8 mouse cellular contexts compared by ENCODE assay signal in the genomic region with DNA sequence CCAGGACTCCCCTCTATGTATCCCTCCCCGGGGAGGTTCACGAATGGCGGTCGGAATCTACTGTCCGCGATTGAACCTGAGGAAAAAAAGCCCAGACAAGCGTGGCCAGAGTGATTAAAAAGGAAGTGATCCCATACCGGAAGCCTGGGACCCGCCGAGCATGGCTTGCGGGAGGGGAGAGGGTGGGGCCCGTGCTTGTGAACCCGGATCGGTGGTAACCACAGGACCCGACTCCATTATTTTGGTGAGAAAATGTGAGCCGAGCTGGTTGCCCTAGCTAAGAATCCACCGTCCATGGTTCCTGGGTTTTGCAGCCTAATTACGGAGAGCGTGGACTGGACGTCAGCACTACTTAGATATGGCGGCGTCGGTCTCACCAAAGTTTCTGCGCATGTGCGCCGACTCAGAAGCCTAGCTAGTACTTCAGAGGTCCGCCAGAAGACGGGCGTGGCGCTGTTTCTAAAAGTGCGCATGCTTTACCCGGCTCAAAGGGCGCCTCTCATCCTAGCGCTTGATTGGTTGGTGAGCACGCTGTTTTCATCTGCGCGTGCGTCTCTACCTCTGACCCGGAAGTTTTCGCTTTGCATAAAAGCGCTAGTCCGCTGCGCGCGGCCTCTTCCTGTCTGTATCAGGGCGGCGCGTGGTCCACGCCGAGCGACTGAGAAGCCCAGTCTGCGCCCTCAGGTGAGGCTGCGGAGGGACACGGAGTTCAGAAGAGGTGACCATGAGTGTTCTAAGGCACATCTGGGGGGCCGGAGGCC. TPM values are rescaled to one million over a fixed set of nuclear protein-coding genes. Genes with fewer than 3 reads are reported as not detected.
DNase-seq lines count a peak whose midpoint lies in the region; ATAC-seq and TF ChIP-seq lines count a peak whose summit lies in the region.

Gene Rps5, plus strand, starts transcription at position 586 of the 761 bp plus-strand sequence.

- H3K27me3 ChIP-seq in embryonic facial prominence, embryonic 13.5 days: peaks cover 16% of the 10 kb centered on the region
- no peaks in the 10 kb centered on the region for H3K27me3 ChIP-seq in kidney, adult 2 months (replicated peaks; ENCODE audit: control insufficient read depth, insufficient read depth, low read length)
- H3K27me3 ChIP-seq in limb, embryonic 12.5 days: peaks cover 21% of the 10 kb centered on the region
- H3K27me3 ChIP-seq in midbrain, embryonic 15.5 days (replicated peaks): peaks cover 9% of the 10 kb centered on the region
- no peaks in the 10 kb centered on the region for H3K27me3 ChIP-seq in spleen, adult 2 months (ENCODE audit: control insufficient read depth, insufficient read depth, low read length)

- ATAC-seq in embryonic facial prominence, embryonic 13.5 days (ENCODE audit: insufficient number of reproducible peaks, insufficient read depth, low FRiP score, low TSS enrichment, low read depth): peak; percentile 98
- peak; percentile 98 for ATAC-seq in limb, embryonic 12.5 days (ENCODE audit: insufficient number of reproducible peaks, insufficient read depth, low FRiP score, low TSS enrichment, low read depth)
- peak; percentile 98 for ATAC-seq in midbrain, embryonic 15.5 days (replicated peaks)

- H3K27ac ChIP-seq in embryonic facial prominence, embryonic 13.5 days: peak within 1 kb of the TSS; percentile 93
- peak within 1 kb of the TSS; percentile 80 for H3K27ac ChIP-seq in kidney, adult 2 months (ENCODE audit: insufficient read depth, low read depth, low read length)
- peak within 1 kb of the TSS; percentile 91 for H3K27ac ChIP-seq in limb, embryonic 12.5 days
- peak within 1 kb of the TSS; percentile 92 for H3K27ac ChIP-seq in midbrain, embryonic 15.5 days
- H3K27ac ChIP-seq in spleen, adult 2 months (ENCODE audit: insufficient read depth, low read length): peak within 1 kb of the TSS; percentile 92

- no peaks in the 10 kb centered on the region for H3K9me3 ChIP-seq in embryonic facial prominence, embryonic 13.5 days
- H3K9me3 ChIP-seq in limb, embryonic 12.5 days: no peaks in the 10 kb centered on the region
- no peaks in the 10 kb centered on the region for H3K9me3 ChIP-seq in midbrain, embryonic 15.5 days

- peaks cover 23% of the 10 kb centered on the region for H3K4me1 ChIP-seq in embryonic facial prominence, embryonic 13.5 days
- H3K4me1 ChIP-seq in kidney, adult 2 months (ENCODE audit: control insufficient read depth, insufficient read depth, low read length): peaks cover 8% of the 10 kb centered on the region
- peaks cover 13% of the 10 kb centered on the region for H3K4me1 ChIP-seq in limb, embryonic 12.5 days (replicated peaks)
- peaks cover 17% of the 10 kb centered on the region for H3K4me1 ChIP-seq in midbrain, embryonic 15.5 days
- peaks cover 3% of the 10 kb centered on the region; the same call in 1 of the 2 replicates for H3K4me1 ChIP-seq in spleen, adult 2 months (ENCODE audit: control insufficient read depth, insufficient read depth, insufficient read length)

- peak; percentile 75 for TF ChIP-seq POLR2A in kidney, adult 2 months (IDR thresholded peaks at IDR 0.05; ENCODE audit: low read depth, low read length)
- peak; percentile 93 for TF ChIP-seq POLR2A in spleen, adult 2 months (IDR thresholded peaks at IDR 0.05; ENCODE audit: low read depth, low read length)

- under 1% methylated on average over 55 of the region's 55 CpGs for WGBS in embryonic facial prominence, embryonic 13.5 days
- WGBS in kidney, adult 2 months: under 1% methylated on average over 55 of the region's 55 CpGs
- under 1% methylated on average over 55 of the region's 55 CpGs for WGBS in limb, embryonic 12.5 days
- WGBS in midbrain, embryonic 15.5 days: under 1% methylated on average over 55 of the region's 55 CpGs
- WGBS in spleen, adult 2 months: under 1% methylated on average over 55 of the region's 55 CpGs

- peak within 1 kb of the TSS; percentile 96 for H3K4me3 ChIP-seq in embryonic facial prominence, embryonic 13.5 days
- H3K4me3 ChIP-seq in kidney, adult 2 months (ENCODE audit: insufficient read depth, low read depth, low read length): peak within 1 kb of the TSS; percentile 90
- peak within 1 kb of the TSS; percentile 92 for H3K4me3 ChIP-seq in limb, embryonic 12.5 days (replicated peaks)
- peak within 1 kb of the TSS; percentile 79 for H3K4me3 ChIP-seq in midbrain, embryonic 15.5 days
- H3K4me3 ChIP-seq in spleen, adult 2 months (ENCODE audit: extremely low read depth, insufficient read depth, insufficient read length): peak within 1 kb of the TSS; percentile 85

- peak within 1 kb of the TSS; percentile 96 for H3K4me2 ChIP-seq in embryonic facial prominence, embryonic 13.5 days
- H3K4me2 ChIP-seq in limb, embryonic 12.5 days: peak within 1 kb of the TSS; percentile 95
- peak within 1 kb of the TSS; percentile 94 for H3K4me2 ChIP-seq in midbrain, embryonic 15.5 days

- peak; percentile 90 for DNase-seq in 3134 (ENCODE audit: extremely low read depth, insufficient read length, low spot score)
- peak; percentile 97 to 98 for DNase-seq in adrenal gland, postnatal 36 days
- peak; percentile 99 for DNase-seq in heart, adult 18-20 months
- peak; percentile 99 for DNase-seq in kidney, adult 2 months
- peak; percentile 98 to 99 for DNase-seq in spleen, adult 2 months (ENCODE audit: low read depth in 1 of 2, low spot score in 2 of 2)

- peak within 1 kb of the TSS; percentile 93 for H3K9ac ChIP-seq in embryonic facial prominence, embryonic 13.5 days
- peak within 1 kb of the TSS; percentile 86 for H3K9ac ChIP-seq in limb, embryonic 12.5 days (replicated peaks)
- peak within 1 kb of the TSS; percentile 80 for H3K9ac ChIP-seq in midbrain, embryonic 15.5 days

- H3K36me3 ChIP-seq in embryonic facial prominence, embryonic 13.5 days: peaks cover 38% of the 10 kb centered on the region
- peaks cover 3% of the 10 kb centered on the region; the same call in 1 of the 2 replicates for H3K36me3 ChIP-seq in kidney, adult 2 months (ENCODE audit: control insufficient read depth, insufficient read depth, low read length)
- H3K36me3 ChIP-seq in limb, embryonic 12.5 days: peaks cover 38% of the 10 kb centered on the region
- H3K36me3 ChIP-seq in midbrain, embryonic 15.5 days (replicated peaks): peaks cover 36% of the 10 kb centered on the region
- H3K36me3 ChIP-seq in spleen, adult 2 months (ENCODE audit: control insufficient read depth, insufficient read depth, low read length): peaks cover 26% of the 10 kb centered on the region

- TF ChIP-seq CTCF in kidney, adult 2 months (conservative IDR thresholded peaks at IDR 0.05; ENCODE audit: insufficient read depth, insufficient read length, low read depth, low read length): peak; percentile 77
- peak; percentile 61; the same call in 1 of the 2 replicates for TF ChIP-seq CTCF in spleen, adult 2 months (IDR thresholded peaks at IDR 0.05; ENCODE audit: extremely low read depth, insufficient read depth, insufficient read length, insufficient replicate concordance)

RNA-seq across cellular contexts. Expression of gene Rps5, which starts in this region (rescaled TPM):
- 100 to 1,000 TPM; 919 to 976 TPM for total RNA-seq in adrenal gland, postnatal 36 days (2021)
- 1,116 and 1,158 TPM in 2 replicates for polyA plus RNA-seq in embryonic facial prominence, embryonic 13.5 days (2015; fragmentation: Nextera tagmentation; extraction: Ambion mirVana)
- 100 to 1,000 TPM; 575 to 632 TPM for total RNA-seq in heart, adult 18-20 months (2021)
- polyA plus RNA-seq in kidney, adult 2 months (2012; rRNA removed): 1,384 and 1,441 TPM in 2 replicates
- polyA plus RNA-seq in limb, embryonic 12.5 days (2016; fragmentation: Nextera tagmentation; extraction: Ambion mirVana): 884 and 916 TPM in 2 replicates
- polyA plus RNA-seq in midbrain, embryonic 15.5 days (2015; fragmentation: Nextera tagmentation; extraction: Ambion mirVana): 567 and 593 TPM in 2 replicates
- polyA plus RNA-seq in spleen, adult 2 months (2012; rRNA removed): 2,106 and 2,648 TPM in 2 replicates

Comparison
In these comparisons a context has a peak if more than half of its experiments do, and no peak if none do; other contexts are left out.
1. Peak in every context shown above with its lines: DNase-seq, ATAC-seq, H3K4me3 ChIP-seq and H3K27ac ChIP-seq.